Mouse (Mus musculus) cerebellum, adult 8-10 months (tissue): ENCODE data around the gene Olfr1170.

Experiments used
- DNase-seq: peaks from one replicate; pipeline ENCODE4 v3.0.0; 2022

Olfr1170 gene

DNA sequence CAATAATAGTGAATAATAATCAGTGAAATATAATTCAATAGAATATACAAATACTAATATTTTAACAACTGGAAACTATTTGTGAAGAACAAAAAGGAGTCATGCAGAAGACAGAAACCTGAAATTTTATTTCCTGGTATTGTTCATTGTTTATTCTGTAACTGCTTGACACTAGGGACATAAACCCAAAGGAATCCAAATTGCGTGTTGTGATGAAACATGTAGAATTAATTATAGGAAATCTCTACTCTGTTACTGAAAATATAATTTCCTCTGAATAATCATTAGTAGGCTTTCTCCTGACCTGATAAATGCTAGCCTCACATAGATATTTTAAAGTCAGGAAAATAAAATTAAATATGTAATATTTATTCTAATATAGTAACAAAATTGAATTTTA lies at the start of gene Olfr1170:
Gene Olfr1170, minus strand, starts transcription at position 101 of the 400 bp plus-strand sequence.
- no peak for DNase-seq

DNA sequence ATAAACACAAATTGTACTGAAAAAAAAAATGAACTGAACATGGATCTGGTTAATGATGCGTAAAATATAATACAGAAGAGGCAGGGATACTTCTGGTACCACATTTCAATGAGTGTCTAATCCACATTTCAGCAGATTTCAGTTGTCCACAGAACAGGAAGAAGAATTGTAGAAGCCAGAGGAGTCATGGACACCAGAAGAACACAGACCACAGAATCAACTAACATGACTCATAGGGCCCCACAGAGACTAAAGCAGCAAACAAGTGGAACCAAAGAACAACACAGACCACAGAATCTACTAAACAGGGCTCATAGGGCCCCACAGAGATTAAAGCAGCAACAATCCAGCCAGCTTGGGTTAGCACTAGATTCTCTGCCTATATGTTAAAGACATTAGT lies 7.3 kb downstream of the Olfr1170 start:
- DNase-seq, result no peak

DNA sequence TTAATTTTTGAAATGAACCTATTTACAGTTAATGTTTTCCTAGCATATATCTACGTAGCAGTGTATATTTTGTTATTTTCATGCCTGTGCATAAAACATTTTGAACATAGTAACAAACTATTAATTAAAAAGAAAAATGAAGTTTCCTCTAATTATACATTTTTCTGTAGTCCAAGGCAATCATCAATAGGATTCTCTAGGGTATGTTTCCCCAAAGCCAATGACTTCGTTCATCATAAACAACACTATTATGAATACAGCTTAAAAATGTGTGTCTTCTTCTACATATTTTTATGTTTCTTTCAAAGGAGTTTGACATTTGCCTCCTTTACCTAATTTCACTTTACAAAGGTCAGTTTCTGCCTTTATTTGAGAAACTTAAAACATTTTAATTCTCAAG lies 46.6 kb downstream of the Olfr1170 start, which contains the start of gene Olfr1168:
Gene Olfr1168, plus strand, starts transcription at position 301 of the 400 bp plus-strand sequence.
- no peak for DNase-seq
